Mouse (Mus musculus): ENCODE data around the gene Aldh1b1. TPM values are rescaled to one million over a fixed set of nuclear protein-coding genes. Genes with fewer than 3 reads are reported as not detected.
A peak's percentile ranks its signal among the peaks of the same experiment; 100 is the strongest.

The Aldh1b1 gene
- polyA plus RNA-seq, 1 experiment from 2014 or later: 5.0 TPM

DNA sequence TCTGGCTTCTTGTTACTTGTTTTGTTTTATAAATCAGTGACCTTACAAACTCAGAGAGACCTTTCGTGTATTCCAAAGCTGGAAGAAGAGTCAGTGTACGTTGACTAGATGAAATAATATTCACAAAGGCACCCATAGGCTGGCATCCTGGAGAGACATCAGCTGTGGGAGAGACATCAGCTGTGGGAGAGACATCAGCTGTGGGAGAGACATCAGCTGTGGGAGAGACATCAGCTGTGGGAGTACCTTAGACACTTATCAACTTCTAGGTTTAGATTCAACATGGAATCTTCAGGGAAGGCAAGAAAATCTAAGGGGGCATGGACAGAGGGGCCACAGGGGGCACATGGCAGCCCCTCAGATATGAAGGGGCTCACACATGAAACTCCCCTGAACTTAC, 47.4 kb downstream of the Aldh1b1 start:
- Histone ChIP-seq H3K36me3 (replicated peaks) (no peaks in the 10 kb centered on the region), H3K4me1 (peaks cover 4% of the 10 kb centered on the region; the same call in 1 of the 2 replicates), H3K27ac (replicated peaks) (no peak overlapping the region), H3K4me3 (no peak overlapping the region), H3K27me3 (replicated peaks; ENCODE audit: low read depth, poor library complexity, severe bottlenecking) (peaks cover 29% of the 10 kb centered on the region; the same call in 1 of the 2 replicates), H3K9me3 (no peaks in the 10 kb centered on the region)
- no peak for DNase-seq (ENCODE audit: low spot score)
- WGBS: 90% methylated on average over 2 of the region's 2 CpGs

DNA sequence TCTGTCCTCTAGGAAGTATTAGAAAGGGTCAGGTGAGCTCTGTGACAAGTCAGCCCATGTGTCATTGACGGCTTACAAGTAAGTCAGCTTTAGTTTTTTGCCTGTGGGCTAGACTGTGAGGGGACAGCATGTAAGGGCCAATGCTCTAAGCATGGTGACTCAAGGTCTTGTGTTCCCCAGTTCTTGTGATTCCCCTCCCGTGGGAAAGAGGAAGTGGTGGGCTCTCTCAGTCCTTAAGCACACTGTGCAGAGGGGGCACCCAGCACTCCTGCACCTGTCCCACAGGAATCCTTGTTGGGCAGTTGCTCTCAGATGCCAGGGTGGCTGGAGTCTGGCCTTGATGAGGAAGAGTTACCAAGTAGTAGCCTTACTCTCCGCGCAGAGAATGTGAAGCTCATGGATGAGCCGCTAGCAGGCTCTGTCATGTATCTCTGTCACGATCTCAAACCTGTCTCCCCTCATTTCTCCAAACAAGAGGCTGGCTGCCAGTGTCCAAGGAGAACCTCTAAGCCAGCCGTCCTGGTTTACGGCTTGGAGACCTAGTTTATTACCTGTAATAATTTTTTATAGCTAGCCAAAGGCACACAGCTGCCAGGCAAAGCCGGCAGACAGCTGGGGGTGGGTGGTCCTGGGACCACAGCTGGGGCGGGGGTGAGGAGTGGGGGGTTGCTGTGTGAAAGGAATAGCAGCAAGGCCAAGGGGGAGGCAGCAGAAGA, 49.4 kb downstream of the Aldh1b1 start, which contains the start of gene Stra6l:
Gene Stra6l (plus strand): TSS at position 556 of the 716 bp plus-strand sequence.
- 73% methylated on average over 10 of the region's 10 CpGs for WGBS
- Histone ChIP-seq H3K4me3 (no peak within 1 kb of the TSS), H3K4me1 (peaks cover 11% of the 10 kb centered on the region; the same call in 1 of the 2 replicates), H3K36me3 (replicated peaks) (no peaks in the 10 kb centered on the region), H3K27me3 (replicated peaks; ENCODE audit: low read depth, poor library complexity, severe bottlenecking) (peaks cover 29% of the 10 kb centered on the region; the same call in 1 of the 2 replicates), H3K9me3 (no peaks in the 10 kb centered on the region), H3K27ac (replicated peaks) (no peak within 1 kb of the TSS)
- DNase-seq (ENCODE audit: low spot score): no peak

DNA sequence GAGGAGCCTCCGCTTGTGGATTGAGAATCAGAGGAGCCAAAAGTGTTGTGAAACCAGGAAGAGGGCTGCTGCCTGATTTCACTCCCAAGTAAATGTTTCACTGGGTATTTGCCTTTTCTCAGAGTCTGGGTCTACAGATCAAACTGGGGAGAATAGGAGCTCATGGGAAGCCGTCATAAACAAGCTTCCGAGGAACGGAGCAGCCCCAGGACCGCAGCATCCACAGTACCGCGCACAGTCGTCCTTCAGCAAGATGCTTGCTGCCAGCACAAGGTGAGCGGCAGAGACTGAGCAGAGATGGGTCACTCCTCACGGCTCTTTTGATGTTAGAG, 50.0 kb downstream of the Aldh1b1 start:
- Histone ChIP-seq H3K27me3 (replicated peaks; ENCODE audit: low read depth, poor library complexity, severe bottlenecking) (peaks cover 29% of the 10 kb centered on the region; the same call in 1 of the 2 replicates), H3K27ac (replicated peaks) (no peak overlapping the region), H3K36me3 (replicated peaks) (no peaks in the 10 kb centered on the region), H3K4me3 (no peak overlapping the region), H3K4me1 (peaks cover 11% of the 10 kb centered on the region; the same call in 1 of the 2 replicates), H3K9me3 (no peaks in the 10 kb centered on the region)
- 56% methylated on average over 10 of the region's 10 CpGs for WGBS
- DNase-seq (ENCODE audit: low spot score): no peak

DNA sequence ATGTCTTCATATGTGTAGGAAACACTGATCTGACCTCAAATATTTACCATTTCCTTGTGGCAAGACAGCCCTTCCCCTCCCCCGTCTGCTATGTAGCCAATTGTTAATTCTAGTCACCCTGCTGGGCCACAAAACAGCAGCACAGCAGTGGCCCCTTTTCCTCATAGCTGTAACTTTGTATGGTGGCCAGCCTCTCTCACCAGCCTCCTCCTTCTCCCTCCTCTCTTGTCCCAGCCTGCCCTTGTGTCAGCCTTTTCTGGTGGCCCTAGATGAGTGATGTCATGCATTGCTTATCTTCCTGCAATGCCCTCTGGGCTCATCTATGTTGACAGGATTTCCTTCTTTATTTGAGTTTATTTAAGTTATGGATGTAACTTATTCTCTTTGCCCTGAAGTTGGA, 50.6 kb downstream of the Aldh1b1 start:
- no peak overlapping the region for H3K27ac ChIP-seq (replicated peaks)
- H3K36me3 ChIP-seq (replicated peaks): no peaks in the 10 kb centered on the region
- H3K27me3 ChIP-seq (replicated peaks; ENCODE audit: low read depth, poor library complexity, severe bottlenecking): peaks cover 29% of the 10 kb centered on the region; the same call in 1 of the 2 replicates
- no peak for DNase-seq (ENCODE audit: low spot score)
- peaks cover 11% of the 10 kb centered on the region; the same call in 1 of the 2 replicates for H3K4me1 ChIP-seq
- WGBS: 47% methylated on average over 1 of the region's 1 CpGs
- no peak overlapping the region for H3K4me3 ChIP-seq
- H3K9me3 ChIP-seq: no peaks in the 10 kb centered on the region

DNA sequence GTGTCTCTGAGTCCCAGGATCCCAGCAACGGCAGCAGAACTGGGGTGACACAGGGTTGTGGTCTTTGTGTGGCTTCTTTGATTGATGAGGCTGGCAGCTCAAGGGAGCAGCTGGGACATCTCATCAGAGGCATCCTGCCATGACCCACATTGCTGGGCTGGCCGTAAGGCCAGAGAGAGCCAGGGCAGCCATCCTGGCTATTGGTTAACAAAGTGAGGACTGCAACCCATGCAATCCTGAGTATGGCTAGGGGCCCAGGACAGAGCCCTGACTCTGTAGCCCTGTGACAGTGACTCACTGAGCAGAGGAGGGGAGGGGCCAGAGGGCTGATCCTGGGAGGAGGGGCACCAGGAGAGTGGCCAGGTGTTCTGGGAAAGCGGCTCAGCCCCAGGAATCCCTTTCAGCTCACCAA, 52.8 kb downstream of the Aldh1b1 start:
- Histone ChIP-seq H3K36me3 (replicated peaks) (no peaks in the 10 kb centered on the region), H3K4me3 (no peak overlapping the region), H3K27ac (replicated peaks) (0 out of 2 replicates have a peak overlapping the region, but pooled peaks have one; percentile 22), H3K27me3 (replicated peaks; ENCODE audit: low read depth, poor library complexity, severe bottlenecking) (peaks cover 29% of the 10 kb centered on the region), H3K9me3 (no peaks in the 10 kb centered on the region), H3K4me1 (peaks cover 14% of the 10 kb centered on the region; the same call in 1 of the 2 replicates)
- WGBS: 44% methylated on average over 3 of the region's 3 CpGs
- no peak for DNase-seq (ENCODE audit: low spot score)

DNA sequence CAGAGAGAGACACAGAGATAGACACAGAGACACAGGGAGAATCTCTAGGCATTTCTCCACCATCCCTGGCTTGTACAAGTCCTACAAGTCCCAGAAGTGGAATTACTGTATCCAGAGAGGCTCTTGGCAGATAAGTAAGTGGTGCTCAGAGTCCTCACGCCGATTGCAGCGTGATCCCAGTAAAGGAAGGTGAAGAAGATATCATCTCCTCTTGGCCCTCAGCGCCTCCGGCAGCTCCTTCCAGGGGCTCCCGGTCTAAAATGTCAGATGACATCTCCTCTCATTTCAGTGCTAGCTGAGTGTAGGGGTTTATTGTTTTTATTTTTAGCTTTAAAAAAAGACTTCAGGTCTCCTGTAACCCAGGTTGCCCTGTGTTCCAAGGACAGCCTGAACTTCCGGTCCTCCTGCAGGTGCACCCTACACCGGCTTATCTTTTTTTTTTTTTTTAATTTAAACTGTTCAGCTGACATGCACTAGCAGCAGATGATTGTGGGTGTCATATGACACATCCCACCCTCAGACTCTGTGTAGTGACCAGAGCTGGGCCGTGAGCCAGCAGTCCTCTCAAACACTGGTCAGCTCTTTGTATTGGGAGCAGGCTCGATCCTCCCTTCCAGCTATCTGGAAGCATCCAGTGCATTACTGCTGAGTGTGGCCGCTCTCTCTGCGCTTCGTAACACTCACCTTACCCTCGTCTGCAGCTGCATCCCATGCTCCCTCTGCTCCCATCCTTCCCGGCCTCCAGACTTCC, 54.8 kb downstream of the Aldh1b1 start:
- no peak for DNase-seq (ENCODE audit: low spot score)
- no peak overlapping the region for H3K27ac ChIP-seq (replicated peaks)
- 77% methylated on average over 15 of the region's 15 CpGs for WGBS
- H3K9me3 ChIP-seq: no peaks in the 10 kb centered on the region
- H3K4me3 ChIP-seq: no peak overlapping the region
- peaks cover 14% of the 10 kb centered on the region for H3K27me3 ChIP-seq (replicated peaks; ENCODE audit: low read depth, poor library complexity, severe bottlenecking)
- no peaks in the 10 kb centered on the region for H3K36me3 ChIP-seq (replicated peaks)
- H3K4me1 ChIP-seq: peaks cover 14% of the 10 kb centered on the region; the same call in 1 of the 2 replicates

Other genes starting within 250 kb of the Aldh1b1 start
- gene Igfbpl1, start 27.9 kb downstream of the Aldh1b1 start, polyA plus RNA-seq (2016; fragmentation: Nextera tagmentation; extraction: Ambion mirVana): 3.9 and 5.4 TPM in 2 replicates
- gene Stra6l, start 49.6 kb downstream of the Aldh1b1 start, polyA plus RNA-seq (2016; fragmentation: Nextera tagmentation; extraction: Ambion mirVana): 0.09 and 0.21 TPM in 2 replicates
- gene Ccdc180, start 91.3 kb downstream of the Aldh1b1 start, polyA plus RNA-seq (2016; fragmentation: Nextera tagmentation; extraction: Ambion mirVana): 0.05 and 0.08 TPM in 2 replicates
- 5.4 and 6.0 TPM in 2 replicates for gene Tdrd7, start 166.3 kb downstream of the Aldh1b1 start, polyA plus RNA-seq (2016; fragmentation: Nextera tagmentation; extraction: Ambion mirVana)
- 2.8 and 3.0 TPM in 2 replicates for gene Tmod1, start 239.9 kb downstream of the Aldh1b1 start, polyA plus RNA-seq (2016; fragmentation: Nextera tagmentation; extraction: Ambion mirVana)

All from embryonic facial prominence, embryonic 10.5 days (tissue).